ENCODE assay signal across 24 mouse cellular contexts in genomic region chr10:89290698-89291097, GRCm38 (mm10). TPM values are rescaled to one million over a fixed set of nuclear protein-coding genes. Genes with fewer than 3 reads are reported as not detected.
DNase-seq lines count a peak whose midpoint lies in the region; ATAC-seq and TF ChIP-seq lines count a peak whose summit lies in the region.
"Had no signal": no experiment of that assay in that cellular context is flagged by ENCODE, and none has a peak within 500 bp of the region (broad histone marks: within the 10 kb centered on the region; RNA-seq: fewer than 3 reads in every experiment).

No protein-coding gene starts in this region.

- no peaks in the 10 kb centered on the region for H3K4me1 ChIP-seq in hindbrain, postnatal 0 days (ENCODE audit: insufficient read depth, low read length)
- H3K4me1 ChIP-seq in hindbrain, embryonic 13.5 days (replicated peaks), result no peaks in the 10 kb centered on the region
- no peaks in the 10 kb centered on the region for H3K4me1 ChIP-seq in midbrain, embryonic 15.5 days
- no peaks in the 10 kb centered on the region for H3K4me1 ChIP-seq in midbrain, embryonic 10.5 days
- no peaks in the 10 kb centered on the region for H3K4me1 ChIP-seq in neural tube, embryonic 14.5 days (ENCODE audit: control insufficient read depth, insufficient read depth, low read length)
- H3K4me1 ChIP-seq: embryonic facial prominence, embryonic 10.5 days; forebrain, embryonic 12.5 days; heart, embryonic 13.5 days; hindbrain, embryonic 15.5 days; limb, embryonic 12.5 days; liver, embryonic 12.5 days; megakaryocyte, embryonic 14.5 days had no signal

- no peak overlapping the region for H3K4me3 ChIP-seq in hindbrain, postnatal 0 days (ENCODE audit: low read length)
- H3K4me3 ChIP-seq in hindbrain, embryonic 13.5 days, result no peak overlapping the region
- no peak overlapping the region for H3K4me3 ChIP-seq in midbrain, embryonic 15.5 days
- H3K4me3 ChIP-seq in midbrain, embryonic 10.5 days, result no peak overlapping the region
- no peak overlapping the region for H3K4me3 ChIP-seq in neural tube, embryonic 14.5 days (ENCODE audit: low read depth, low read length)
- H3K4me3 ChIP-seq: embryonic facial prominence, embryonic 10.5 days; forebrain, embryonic 12.5 days; heart, embryonic 13.5 days; hindbrain, embryonic 15.5 days; limb, embryonic 12.5 days; liver, embryonic 12.5 days; megakaryocyte, embryonic 14.5 days; myocyte had no signal

- H3K9me3 ChIP-seq in hindbrain, postnatal 0 days (ENCODE audit: low read length), result no peaks in the 10 kb centered on the region
- no peaks in the 10 kb centered on the region for H3K9me3 ChIP-seq in hindbrain, embryonic 13.5 days
- H3K9me3 ChIP-seq in midbrain, embryonic 15.5 days, result no peaks in the 10 kb centered on the region; the same call in 1 of the 2 replicates
- no peaks in the 10 kb centered on the region for H3K9me3 ChIP-seq in midbrain, embryonic 10.5 days (replicated peaks)
- no peaks in the 10 kb centered on the region for H3K9me3 ChIP-seq in neural tube, embryonic 14.5 days (ENCODE audit: control insufficient read depth, low read length)
- H3K9me3 ChIP-seq: embryonic facial prominence, embryonic 10.5 days; forebrain, embryonic 12.5 days; heart, embryonic 13.5 days; hindbrain, embryonic 15.5 days; limb, embryonic 12.5 days; liver, embryonic 12.5 days; megakaryocyte, embryonic 14.5 days had no signal

- H3K9ac ChIP-seq in hindbrain, postnatal 0 days (replicated peaks; ENCODE audit: low read length), result no peak overlapping the region
- no peak overlapping the region for H3K9ac ChIP-seq in hindbrain, embryonic 13.5 days
- H3K9ac ChIP-seq in midbrain, embryonic 15.5 days, result no peak overlapping the region
- H3K9ac ChIP-seq in neural tube, embryonic 14.5 days (replicated peaks; ENCODE audit: low read depth, low read length), result no peak overlapping the region
- H3K9ac ChIP-seq: forebrain, embryonic 12.5 days; heart, embryonic 13.5 days; hindbrain, embryonic 15.5 days; limb, embryonic 12.5 days; liver, embryonic 12.5 days had no signal

- DNase-seq in cerebellum, postnatal 10 days, result peak; percentile 13 to 16
- no peak for DNase-seq in cerebellum, adult 8-10 months
- peak; percentile 65 for DNase-seq in hindbrain, postnatal 0 days (ENCODE audit: low spot score)
- DNase-seq in midbrain, embryonic 10.5 days (ENCODE audit: low spot score), result no peak
- DNase-seq in right cerebral cortex, postnatal 4 days, result no peak
- DNase-seq: adrenal gland, postnatal 14 days; cerebellum, adult 18-20 months; kidney, adult 18-20 months; kidney, postnatal 10 days; lung, adult 2 months; thymus, adult 2 months had no signal

- H3K27ac ChIP-seq in hindbrain, postnatal 0 days, result no peak overlapping the region
- H3K27ac ChIP-seq in hindbrain, embryonic 13.5 days, result no peak overlapping the region
- H3K27ac ChIP-seq in midbrain, embryonic 15.5 days, result no peak overlapping the region
- no peak overlapping the region for H3K27ac ChIP-seq in midbrain, embryonic 10.5 days (replicated peaks)
- no peak overlapping the region for H3K27ac ChIP-seq in neural tube, embryonic 14.5 days (ENCODE audit: low read depth, low read length)
- H3K27ac ChIP-seq: embryonic facial prominence, embryonic 10.5 days; forebrain, embryonic 12.5 days; heart, embryonic 13.5 days; hindbrain, embryonic 15.5 days; limb, embryonic 12.5 days; liver, embryonic 12.5 days had no signal

- H3K36me3 ChIP-seq in hindbrain, postnatal 0 days (ENCODE audit: insufficient read depth, low read length), result no peaks in the 10 kb centered on the region
- no peaks in the 10 kb centered on the region for H3K36me3 ChIP-seq in hindbrain, embryonic 13.5 days
- H3K36me3 ChIP-seq in midbrain, embryonic 15.5 days (replicated peaks), result no peaks in the 10 kb centered on the region
- H3K36me3 ChIP-seq in midbrain, embryonic 10.5 days, result no peaks in the 10 kb centered on the region
- no peaks in the 10 kb centered on the region for H3K36me3 ChIP-seq in neural tube, embryonic 14.5 days (ENCODE audit: control insufficient read depth, insufficient read depth, low read length)
- H3K36me3 ChIP-seq: embryonic facial prominence, embryonic 10.5 days; forebrain, embryonic 12.5 days; heart, embryonic 13.5 days; hindbrain, embryonic 15.5 days; limb, embryonic 12.5 days; liver, embryonic 12.5 days had no signal

- peak; percentile 76 for ATAC-seq in hindbrain, postnatal 0 days
- no peak for ATAC-seq in hindbrain, embryonic 13.5 days (ENCODE audit: low FRiP score)
- ATAC-seq in midbrain, embryonic 15.5 days (replicated peaks), result 0 out of 2 replicates have a peak, but pooled peaks have one; percentile 76
- peak; percentile 71; the same call in 1 of the 2 replicates for ATAC-seq in neural tube, embryonic 14.5 days (ENCODE audit: low read depth)
- ATAC-seq: activated CD4-positive, CD25-positive, alpha-beta regulatory T cell, adult 4 months; liver, embryonic 12.5 days had no signal

- WGBS in hindbrain, postnatal 0 days, result 60% methylated on average over 6 of the region's 6 CpGs
- WGBS in hindbrain, embryonic 13.5 days, result 72% methylated on average over 6 of the region's 6 CpGs
- 65% methylated on average over 6 of the region's 6 CpGs for WGBS in midbrain, embryonic 15.5 days
- 73% methylated on average over 6 of the region's 6 CpGs for WGBS in midbrain, embryonic 10.5 days
- WGBS in neural tube, embryonic 14.5 days, result 75% methylated on average over 6 of the region's 6 CpGs

- H3K27me3 ChIP-seq in hindbrain, postnatal 0 days (ENCODE audit: insufficient read depth, low read length), result no peaks in the 10 kb centered on the region
- no peaks in the 10 kb centered on the region for H3K27me3 ChIP-seq in hindbrain, embryonic 13.5 days
- no peaks in the 10 kb centered on the region for H3K27me3 ChIP-seq in midbrain, embryonic 15.5 days (replicated peaks)
- no peaks in the 10 kb centered on the region for H3K27me3 ChIP-seq in midbrain, embryonic 10.5 days (ENCODE audit: low read depth, poor library complexity, severe bottlenecking)
- no peaks in the 10 kb centered on the region for H3K27me3 ChIP-seq in neural tube, embryonic 14.5 days (ENCODE audit: control insufficient read depth, insufficient read depth, low read length)
- H3K27me3 ChIP-seq: forebrain, embryonic 12.5 days; heart, embryonic 13.5 days; hindbrain, embryonic 15.5 days; limb, embryonic 12.5 days; liver, embryonic 12.5 days; megakaryocyte, embryonic 14.5 days had no signal

- no peak overlapping the region for H3K4me2 ChIP-seq in hindbrain, postnatal 0 days (ENCODE audit: low read depth, low read length)
- no peak overlapping the region for H3K4me2 ChIP-seq in hindbrain, embryonic 13.5 days
- H3K4me2 ChIP-seq in midbrain, embryonic 15.5 days, result no peak overlapping the region
- H3K4me2 ChIP-seq in neural tube, embryonic 14.5 days (ENCODE audit: low read depth, low read length), result no peak overlapping the region
- H3K4me2 ChIP-seq: forebrain, embryonic 12.5 days; heart, embryonic 13.5 days; hindbrain, embryonic 15.5 days; limb, embryonic 12.5 days; liver, embryonic 12.5 days had no signal

- TF ChIP-seq CTCF in hindbrain, postnatal 0 days (IDR thresholded peaks at IDR 0.05; ENCODE audit: low read depth), result peak; percentile 71

RNA-seq across cellular contexts. Expression of gene Ano4, which starts 53.9 kb away (rescaled TPM):
- total RNA-seq in hindbrain, postnatal 0 days (2014; rRNA removed), result 11.4 and 12.5 TPM in 2 replicates
- 7.0 and 7.9 TPM in 2 replicates for polyA plus RNA-seq in hindbrain, postnatal 0 days (2015; fragmentation: Nextera tagmentation; extraction: Ambion mirVana)
- 6.8 and 7.2 TPM in 2 replicates for polyA plus RNA-seq in hindbrain, embryonic 13.5 days (2015; fragmentation: Nextera tagmentation; extraction: Ambion mirVana)
- 7.0 and 8.5 TPM in 2 replicates for polyA plus RNA-seq in midbrain, embryonic 15.5 days (2015; fragmentation: Nextera tagmentation; extraction: Ambion mirVana)
- 0.44 and 0.89 TPM in 2 replicates for polyA plus RNA-seq in midbrain, embryonic 10.5 days (2016; fragmentation: Nextera tagmentation; extraction: Ambion mirVana)
- 15.4 and 17.1 TPM in 2 replicates for polyA plus RNA-seq in neural tube, embryonic 14.5 days (2014; fragmentation: Nextera tagmentation; extraction: Ambion mirVana)
- polyA plus RNA-seq: activated CD4-positive, CD25-positive, alpha-beta regulatory T cell, adult 4 months; myocyte; spleen, adult 2 months had no signal

Comparison
In these comparisons a context has a peak if more than half of its experiments do, and no peak if none do; other contexts are left out.
1. DNase-seq: peak in cerebellum, postnatal 10 days (2 of 2) and hindbrain, postnatal 0 days (single experiment); none in cerebellum, adult 8-10 months (single experiment), midbrain, embryonic 10.5 days (single experiment) and right cerebral cortex, postnatal 4 days (single experiment).